Mouse (Mus musculus) MEL (cell line): ENCODE measurements around the gene Pknox1. TPM values are rescaled to one million over a fixed set of nuclear protein-coding genes. Genes with fewer than 3 reads are reported as not detected.

ENCODE experiments used
- DNase-seq: peaks from one replicate; pipeline ENCODE4 v3.0.0; 2011; ENCODE audit warnings: low read depth, low spot score
- H3K27ac ChIP-seq: 2 replicates; pipeline ENCODE4 v1.5.1; 2012; ENCODE audit warnings: low read depth, mild to moderate bottlenecking, control low read depth, low read length, moderate library complexity; ENCODE audit not compliant: control insufficient read depth
- H3K27me3 ChIP-seq, 2 experiments: fragments of 150-350 bp in 1 of 2; sonication (generic) in 1 of 2; 2 replicates each; pipeline ENCODE4 v1.6.1; 2012; ENCODE audit warnings: low read length in 2 of 2, mild to moderate bottlenecking in 2 of 2, improper control_type of control experiment in 1 of 2, moderate library complexity in 1 of 2; ENCODE audit not compliant: insufficient read depth in 2 of 2, control insufficient read depth in 1 of 2
- H3K36me3 ChIP-seq, 2 experiments: 2 replicates each; pipeline ENCODE4 v1.6.1; 2012 to 2014; ENCODE audit warnings: low read length in 2 of 2, improper control_type of control experiment in 1 of 2, inconsistent platforms in 1 of 2, mild to moderate bottlenecking in 1 of 2; ENCODE audit not compliant: insufficient read depth in 2 of 2, control insufficient read depth in 1 of 2
- H3K4me1 ChIP-seq, 2 experiments: fragments of 150-350 bp in 1 of 2; sonication (generic) in 1 of 2; 2 replicates each; pipeline ENCODE4 v1.6.1; 2012; ENCODE audit warnings: low read length in 2 of 2, improper control_type of control experiment in 1 of 2, mild to moderate bottlenecking in 1 of 2; ENCODE audit not compliant: insufficient read depth in 2 of 2, control insufficient read depth in 1 of 2
- H3K4me3 ChIP-seq, 2 experiments: fragments of 150-350 bp in 1 of 2; sonication (generic) in 1 of 2; 2 replicates each; pipeline ENCODE4 v1.5.1; 2012; ENCODE audit warnings: low read depth in 2 of 2, low read length in 2 of 2, mild to moderate bottlenecking in 2 of 2, moderate library complexity in 2 of 2, control low read depth in 1 of 2, improper control_type of control experiment in 1 of 2; ENCODE audit not compliant: control insufficient read depth in 1 of 2, insufficient read depth in 1 of 2
- H3K79me2 ChIP-seq: 2 replicates; pipeline ENCODE4 v1.6.1; 2012; ENCODE audit warnings: mild to moderate bottlenecking, low read length, moderate library complexity; ENCODE audit not compliant: control insufficient read depth, poor library complexity, insufficient read depth
- H3K9ac ChIP-seq: 2 replicates; pipeline ENCODE4 v1.6.1; 2012; ENCODE audit warnings: low read depth, mild to moderate bottlenecking, control low read depth, low read length, moderate library complexity; ENCODE audit not compliant: control insufficient read depth, poor library complexity, severe bottlenecking
- H3K9me3 ChIP-seq: fragments of 150-350 bp; sonication (generic); replicated peaks from 2 replicates; pipeline ENCODE4 v1.6.1; 2012; ENCODE audit warnings: mild to moderate bottlenecking, low read length, improper control_type of control experiment, moderate library complexity; ENCODE audit not compliant: insufficient read depth
- CHD2 ChIP-seq: IDR thresholded peaks from 2 replicates; pipeline ENCODE4 v1.6.1; 2011; ENCODE audit warnings: low read length, improper control_type of control experiment
- ELF1 ChIP-seq: IDR thresholded peaks from 2 replicates; pipeline ENCODE4 v1.6.1; 2014; ENCODE audit warnings: low read depth, mild to moderate bottlenecking, inconsistent platforms, low read length, improper control_type of control experiment, moderate library complexity
- ETS1 ChIP-seq: IDR thresholded peaks from 2 replicates; pipeline ENCODE4 v1.6.1; 2012; ENCODE audit warnings: low read depth, mild to moderate bottlenecking, inconsistent platforms, low read length, improper control_type of control experiment, moderate library complexity
- HCFC1 ChIP-seq: IDR thresholded peaks from 2 replicates; pipeline ENCODE4 v1.6.1; 2012; ENCODE audit warnings: low read depth, mild to moderate bottlenecking, inconsistent platforms, low read length, improper control_type of control experiment, moderate library complexity
- KAT2A ChIP-seq: conservative IDR thresholded peaks from 2 replicates; pipeline ENCODE4 v1.6.1; 2012; ENCODE audit warnings: low read depth, low read length, improper control_type of control experiment, inconsistent platforms
- MAX ChIP-seq: IDR thresholded peaks from 2 replicates; pipeline ENCODE4 v1.6.1; 2011; ENCODE audit warnings: low read length, improper control_type of control experiment
- MEF2A ChIP-seq: IDR thresholded peaks from 2 replicates; pipeline ENCODE4 v1.6.1; 2014; ENCODE audit warnings: low read depth, mild to moderate bottlenecking, inconsistent platforms, low read length, improper control_type of control experiment; ENCODE audit not compliant: poor library complexity, insufficient replicate concordance, severe bottlenecking; ENCODE audit errors: extremely low read depth
- MXI1 ChIP-seq: IDR thresholded peaks from 2 replicates; pipeline ENCODE4 v1.6.1; 2011; ENCODE audit warnings: mild to moderate bottlenecking, low read depth, low read length, improper control_type of control experiment
- MYB ChIP-seq: IDR thresholded peaks from 2 replicates; pipeline ENCODE4 v1.6.1; 2011; ENCODE audit warnings: mild to moderate bottlenecking, low read depth, low read length, improper control_type of control experiment
- MYC ChIP-seq: IDR thresholded peaks from 2 replicates; pipeline ENCODE4 v1.6.1; 2011; ENCODE audit warnings: low read depth, mild to moderate bottlenecking, low read length, improper control_type of control experiment, moderate library complexity
- NRF1 ChIP-seq: IDR thresholded peaks from 2 replicates; pipeline ENCODE4 v1.6.1; 2014; ENCODE audit warnings: low read depth, mild to moderate bottlenecking, inconsistent platforms, low read length, improper control_type of control experiment, moderate library complexity; ENCODE audit not compliant: poor library complexity, insufficient read depth, severe bottlenecking
- POLR2A ChIP-seq, 2 experiments: IDR thresholded peaks; 2 replicates each; pipeline ENCODE4 v1.6.1; 2011 to 2012; ENCODE audit warnings: low read length in 2 of 2, mild to moderate bottlenecking in 2 of 2, control low read depth in 1 of 2, improper control_type of control experiment in 1 of 2, low read depth in 1 of 2, moderate library complexity in 1 of 2; ENCODE audit not compliant: control insufficient read depth in 1 of 2, insufficient read depth in 1 of 2, poor library complexity in 1 of 2
- SIN3A ChIP-seq: IDR thresholded peaks from 2 replicates; pipeline ENCODE4 v1.6.1; 2012; ENCODE audit warnings: low read length, improper control_type of control experiment, inconsistent platforms
- TCF12 ChIP-seq: IDR thresholded peaks from 2 replicates; pipeline ENCODE4 v1.6.1; 2014; ENCODE audit warnings: low read depth, mild to moderate bottlenecking, inconsistent platforms, low read length, improper control_type of control experiment, moderate library complexity
- USF1 ChIP-seq: IDR thresholded peaks from 2 replicates; pipeline ENCODE4 v1.6.1; 2014; ENCODE audit warnings: low read depth, mild to moderate bottlenecking, inconsistent platforms, low read length, improper control_type of control experiment, moderate library complexity
- polyA plus RNA-seq, 2 experiments: library from polyadenylated mRNA; stranded (reverse) in 1 of 2; unstranded in 1 of 2; fragments of >175 nt in 1 of 2; fragments of >200 nt in 1 of 2; gene quantifications; 2 replicates each; pipeline versions ENCODE4 v1.2.1 to v1.2.4; 2012; ENCODE audit warnings: low replicate concordance in 2 of 2, low read depth in 1 of 2; ENCODE audit not compliant: insufficient read length in 2 of 2, insufficient read depth in 1 of 2, missing spikeins in 1 of 2
- total RNA-seq: library from RNA; depleted of rRNA; stranded (reverse); fragments of 300-350 nt; gene quantifications from 2 replicates; pipeline ENCODE4 v1.2.3, GENCODE M21; 2012

Pknox1 gene
- total and polyA plus RNA-seq, 3 experiments = 13.2 to 34.1 (median 13.6) TPM

- H3K9ac ChIP-seq = no peak overlapping the region
- H3K36me3 ChIP-seq = no peaks in the 10 kb centered on the region; a peak in 1 of 4 replicates
- H3K27me3 ChIP-seq = no peaks in the 10 kb centered on the region
- peak; percentile 35 for DNase-seq
- H3K4me1 ChIP-seq = peaks cover 2 to 18% of the 10 kb centered on the region in 2 experiments; a peak in 3 of 4 replicates
- H3K9me3 ChIP-seq = no peaks in the 10 kb centered on the region
- H3K79me2 ChIP-seq = no peaks in the 10 kb centered on the region
- no peak for TF ChIP-seq TCF12
- TF ChIP-seq NRF1 = no peak
- TF ChIP-seq ETS1 = no peak
- no peak for TF ChIP-seq ELF1
- TF ChIP-seq MEF2A = no peak
- TF ChIP-seq HCFC1 = no peak
- no peak for TF ChIP-seq USF1
- no peak for TF ChIP-seq KAT2A
- no peak overlapping the region for H3K27ac ChIP-seq
- no peak overlapping the region for H3K4me3 ChIP-seq
These were observed 71.2 kb downstream of the Pknox1 start for GRCm38 (mm10) chr17:31635781-31636180.

- TF ChIP-seq CHD2 (no peak), USF1 (peak; percentile 49), MYC (0 out of 2 replicates have a peak, but pooled peaks have one; percentile 32), ETS1 (no peak), ELF1 (no peak), MAX (peak; percentile 58; the same call in 1 of the 2 replicates), POLR2A (IDR thresholded peaks at IDR 0.05; ENCODE audit: control insufficient read depth in 1 of 2, insufficient read depth in 1 of 2, low read depth in 1 of 2, low read length in 2 of 2, poor library complexity in 1 of 2) (peak in 1 of 2 experiments; percentile 21; a peak in 1 of 4 replicates), NRF1 (no peak), MXI1 (peak; percentile 84), SIN3A (no peak), TCF12 (no peak), MYB (no peak)
- TF ChIP-seq, all 39 proteins: peak for 5
- no peaks in the 10 kb centered on the region for H3K9me3 ChIP-seq
- H3K4me3 ChIP-seq = peak overlapping the region; percentile 59 to 97
- no peak for DNase-seq
- no peaks in the 10 kb centered on the region; a peak in 1 of 4 replicates for H3K36me3 ChIP-seq
- H3K4me1 ChIP-seq = peaks cover 2 to 18% of the 10 kb centered on the region in 2 experiments; a peak in 3 of 4 replicates
- no peaks in the 10 kb centered on the region for H3K79me2 ChIP-seq
- no peaks in the 10 kb centered on the region for H3K27me3 ChIP-seq
- H3K27ac ChIP-seq = no peak overlapping the region
- H3K9ac ChIP-seq = peak overlapping the region; percentile 54
These were observed 71.9 kb downstream of the Pknox1 start for GRCm38 (mm10) chr17:31636277-31636941.
